Mouse (Mus musculus) G1E (cell line): Measurements from ENCODE around the gene Tmem56.

Experiments
- CTCF ChIP-seq: IDR thresholded peaks from 2 replicates; pipeline ENCODE4 v1.5.1; 2012; ENCODE audit warnings: low read depth, low read length, inconsistent platforms, mixed read lengths
- GATA1 ChIP-seq: IDR thresholded peaks from 2 replicates; pipeline ENCODE4 v1.6.1; 2012; ENCODE audit warnings: borderline replicate concordance, low read length, inconsistent platforms, mixed read lengths
- GATA2 ChIP-seq: IDR thresholded peaks from 2 replicates; pipeline ENCODE4 v1.6.1; 2012; ENCODE audit warnings: low read depth, low read length, inconsistent platforms, borderline replicate concordance
- POLR2AphosphoS5 ChIP-seq: IDR thresholded peaks from 2 replicates; pipeline ENCODE4 v1.6.1; 2012; ENCODE audit warnings: low read depth, low read length, inconsistent platforms; ENCODE audit not compliant: insufficient replicate concordance

GRCm38 (mm10) chr3:121156043-121156442, 126.9 kb downstream of the Tmem56 start:
- TF ChIP-seq CTCF (no peak), POLR2AphosphoS5 (no peak), GATA2 (no peak), GATA1 (no peak)
